Mouse (Mus musculus) G1E-ER4 (cell line): ENCODE data around the gene Gm11569. TPM values are rescaled to one million over a fixed set of nuclear protein-coding genes. Genes with fewer than 3 reads are reported as not detected.
"Not testable (repeated sequence)": the region's sequence is repeated elsewhere in the genome, so short reads cannot be mapped to it uniquely, and the experiment has no call there.

Experiments
- GATA1 ChIP-seq: IDR thresholded peaks from one replicate; pipeline ENCODE4 v1.8.0; 2012; ENCODE audit warnings: low read length, inconsistent platforms
- polyA plus RNA-seq: library from polyadenylated mRNA; stranded (reverse); fragments of >175 nt; gene quantifications from 2 replicates; pipeline ENCODE4 v1.2.3, GENCODE M21; 2012

Gm11569 gene
- not detected in 2 replicates for polyA plus RNA-seq

DNA sequence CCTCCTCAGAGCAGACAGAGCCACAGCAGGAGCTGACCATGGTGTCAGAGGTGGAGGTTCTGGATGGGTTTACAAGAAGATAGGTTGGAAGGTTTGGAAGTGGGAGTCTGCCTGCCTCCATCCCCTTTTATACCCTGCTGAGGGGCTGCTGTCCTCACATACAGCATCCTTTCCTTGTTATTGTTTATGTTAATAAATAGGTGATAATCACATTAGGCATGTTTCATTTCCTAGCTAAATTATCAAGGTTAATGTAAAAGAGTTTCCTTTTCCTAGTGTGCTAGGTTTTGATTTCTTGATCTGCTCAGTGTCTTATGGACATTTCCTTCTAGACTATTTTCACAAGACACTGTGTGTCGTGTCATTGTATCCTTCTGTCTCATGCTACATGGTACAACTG lies at the start of gene Gm11569:
Gene Gm11569, minus strand, starts transcription at position 101 of the 400 bp plus-strand sequence.
- TF ChIP-seq GATA1: not testable (repeated sequence)

DNA sequence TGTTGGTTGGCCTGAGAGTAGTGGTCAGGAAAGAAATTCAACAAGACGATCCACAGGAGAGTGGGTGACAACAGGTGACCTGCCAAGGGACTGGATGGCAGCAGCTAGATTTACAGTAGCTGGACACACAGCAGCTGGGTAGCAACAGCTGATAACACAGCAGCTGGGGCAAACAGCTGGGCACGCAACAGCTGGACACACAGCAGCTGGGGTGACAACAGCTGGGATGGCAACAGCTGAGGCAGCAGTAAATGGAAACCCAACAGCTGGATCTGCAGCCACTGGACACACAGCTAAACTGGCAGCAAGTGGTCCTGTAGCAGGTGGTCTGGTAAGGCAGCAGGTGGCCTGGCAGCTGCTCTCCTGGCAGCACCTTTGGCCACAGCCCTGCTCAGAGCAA lies 48.0 kb upstream of the Gm11569 start:
- no peak for TF ChIP-seq GATA1

DNA sequence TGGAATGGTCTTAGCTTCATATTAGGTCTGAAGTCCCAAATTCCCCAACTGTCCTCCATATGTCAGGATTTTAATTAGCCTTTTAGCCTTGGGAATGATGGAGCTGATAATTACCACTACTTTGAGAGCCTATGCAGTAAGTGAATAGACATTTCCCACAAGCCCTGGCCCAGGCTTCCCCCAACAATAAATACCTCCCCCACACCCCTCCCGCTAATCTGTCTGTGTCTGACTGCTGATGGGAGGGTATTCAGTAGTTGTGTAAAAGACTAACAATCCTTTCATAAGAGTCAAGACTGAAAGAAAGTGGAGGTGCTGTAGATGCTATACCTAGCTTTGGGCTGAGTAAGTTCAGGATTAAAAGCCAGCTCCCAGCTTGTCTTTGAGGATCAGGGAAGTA lies 43.5 kb upstream of the Gm11569 start:
- no peak for TF ChIP-seq GATA1

DNA sequence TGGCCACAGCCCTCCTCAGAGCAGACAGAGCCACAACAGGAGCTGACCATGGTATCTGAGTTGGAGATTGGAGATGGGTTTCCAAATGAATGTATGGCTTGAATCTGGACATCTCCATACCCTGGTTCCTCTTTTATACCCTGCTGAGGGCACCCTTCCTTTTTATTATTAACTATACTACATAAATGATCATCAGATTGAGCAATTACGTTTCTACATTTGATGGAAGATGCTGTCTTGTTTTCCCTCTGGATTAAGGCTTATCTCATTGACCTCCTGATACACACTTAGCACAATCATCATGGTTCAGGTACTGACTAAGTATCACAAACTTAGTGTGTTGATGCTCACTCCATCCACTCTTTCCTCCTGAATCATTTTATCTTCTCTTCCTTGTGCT lies 39.2 kb upstream of the Gm11569 start, which contains the start of gene 2300003K06Rik:
Gene 2300003K06Rik, minus strand, starts transcription at position 101 of the 400 bp plus-strand sequence.
- TF ChIP-seq GATA1: no peak

DNA sequence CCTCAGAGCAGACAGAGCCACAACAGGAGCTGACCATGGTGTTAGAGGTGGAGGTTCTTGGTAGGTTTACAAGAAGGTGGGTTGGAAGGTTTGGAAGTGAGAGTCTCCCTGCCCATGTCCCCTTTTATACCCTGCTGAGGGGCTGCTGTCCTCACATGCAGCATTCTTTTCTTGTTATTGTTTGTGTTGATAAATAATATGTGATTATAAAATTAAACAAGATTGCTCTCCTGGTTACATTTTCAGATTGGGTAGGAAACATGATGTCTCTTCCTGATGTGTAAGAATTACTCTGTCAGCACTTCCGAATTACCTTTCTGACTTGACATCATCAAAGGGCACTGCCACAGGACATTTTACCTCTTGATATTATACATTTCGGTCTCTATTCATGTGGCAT lies 16.8 kb upstream of the Gm11569 start, which contains the start of gene Gm11564:
Gene Gm11564, minus strand, starts transcription at position 101 of the 400 bp plus-strand sequence.
- TF ChIP-seq GATA1: not testable (repeated sequence)

DNA sequence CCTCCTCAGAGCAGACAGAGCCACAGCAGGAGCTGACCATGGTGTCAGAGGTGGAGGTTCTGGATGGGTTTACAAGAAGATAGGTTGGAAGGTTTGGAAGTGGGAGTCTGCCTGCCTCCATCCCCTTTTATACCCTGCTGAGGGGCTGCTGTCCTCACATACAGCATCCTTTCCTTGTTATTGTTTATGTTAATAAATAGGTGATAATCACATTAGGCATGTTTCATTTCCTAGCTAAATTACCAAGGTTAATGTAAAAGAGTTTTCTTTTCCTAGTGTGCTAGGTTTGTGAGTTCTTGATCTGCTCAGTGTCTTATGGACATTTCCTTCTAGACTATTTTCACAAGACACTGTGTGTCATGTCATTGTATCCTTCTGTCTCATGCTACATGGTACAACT lies 11.1 kb upstream of the Gm11569 start, which contains the start of gene Krtap4-13:
Gene Krtap4-13, minus strand, starts transcription at position 101 of the 400 bp plus-strand sequence.
- TF ChIP-seq GATA1: not testable (repeated sequence)

DNA sequence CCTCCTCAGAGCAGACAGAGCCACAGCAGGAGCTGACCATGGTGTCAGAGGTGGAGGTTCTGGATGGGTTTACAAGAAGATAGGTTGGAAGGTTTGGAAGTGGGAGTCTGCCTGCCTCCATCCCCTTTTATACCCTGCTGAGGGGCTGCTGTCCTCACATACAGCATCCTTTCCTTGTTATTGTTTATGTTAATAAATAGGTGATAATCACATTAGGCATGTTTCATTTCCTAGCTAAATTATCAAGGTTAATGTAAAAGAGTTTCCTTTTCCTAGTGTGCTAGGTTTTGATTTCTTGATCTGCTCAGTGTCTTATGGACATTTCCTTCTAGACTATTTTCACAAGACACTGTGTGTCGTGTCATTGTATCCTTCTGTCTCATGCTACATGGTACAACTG lies 5.6 kb upstream of the Gm11569 start, which contains the start of gene Gm11554:
Gene Gm11554, minus strand, starts transcription at position 101 of the 400 bp plus-strand sequence.
- not testable (repeated sequence) for TF ChIP-seq GATA1

DNA sequence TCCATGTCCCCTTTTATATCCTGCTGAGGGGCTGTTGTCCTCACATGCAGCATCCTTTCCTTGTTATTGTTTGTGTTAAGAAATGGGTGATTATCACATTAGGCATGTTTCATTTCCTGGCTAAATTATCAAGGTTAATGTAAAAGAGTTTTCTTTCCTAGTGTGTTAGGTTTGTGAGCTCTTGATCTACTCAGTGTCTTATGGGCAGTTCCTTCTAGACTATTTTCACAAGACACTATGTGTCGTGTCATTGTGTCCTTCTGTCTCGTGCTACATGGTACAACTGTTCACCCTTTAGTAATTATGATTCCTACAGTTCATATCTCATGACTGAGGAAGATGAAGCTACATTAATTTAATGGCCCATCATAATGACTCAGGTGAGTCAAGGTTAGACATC lies 5.4 kb downstream of the Gm11569 start, which contains the start of gene Gm11596:
Gene Gm11596, minus strand, starts transcription at position 101 of the 400 bp plus-strand sequence.
- no peak for TF ChIP-seq GATA1

DNA sequence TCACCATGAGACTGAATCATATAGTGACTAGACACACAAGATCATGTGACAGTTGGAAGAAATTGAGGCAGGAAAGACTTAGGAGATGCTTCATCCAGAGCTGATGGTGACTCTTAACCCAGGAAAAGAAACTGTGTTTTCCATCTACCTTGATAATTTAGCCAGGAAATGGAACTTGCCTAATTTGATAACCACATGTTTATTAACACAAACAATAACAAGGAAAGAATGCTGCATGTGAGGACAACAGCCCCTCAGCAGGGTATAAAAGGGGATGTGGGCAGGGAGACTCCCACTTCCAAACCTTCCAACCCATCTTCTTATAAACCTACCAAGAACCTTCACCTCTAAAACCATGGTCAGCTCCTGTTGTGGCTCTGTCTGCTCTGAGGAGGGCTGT lies 13.8 kb downstream of the Gm11569 start, which contains the start of gene Krtap4-9:
Gene Krtap4-9, plus strand, starts transcription at position 301 of the 400 bp plus-strand sequence.
- not testable (repeated sequence) for TF ChIP-seq GATA1

DNA sequence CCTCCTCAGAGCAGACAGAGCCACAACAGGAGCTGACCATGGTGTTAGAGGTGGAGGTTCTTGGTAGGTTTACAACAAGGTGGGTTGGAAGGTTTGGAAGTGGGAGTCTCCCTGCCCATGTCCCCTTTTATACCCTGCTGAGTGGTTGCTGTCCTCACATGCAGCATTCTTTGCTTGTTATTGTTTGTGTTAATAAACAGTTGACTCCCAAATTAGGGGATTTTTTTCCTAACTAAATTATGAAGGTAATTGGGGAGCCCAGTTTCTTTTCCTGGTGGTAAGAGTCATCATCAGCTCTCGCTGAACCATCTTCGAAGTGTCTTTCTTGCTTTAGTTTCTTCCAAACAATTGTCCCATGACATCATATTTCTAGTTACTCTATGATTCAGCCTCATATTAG lies 18.1 kb downstream of the Gm11569 start, which contains the start of gene Krtap4-8:
Gene Krtap4-8, minus strand, starts transcription at position 101 of the 400 bp plus-strand sequence.
- TF ChIP-seq GATA1: no peak

DNA sequence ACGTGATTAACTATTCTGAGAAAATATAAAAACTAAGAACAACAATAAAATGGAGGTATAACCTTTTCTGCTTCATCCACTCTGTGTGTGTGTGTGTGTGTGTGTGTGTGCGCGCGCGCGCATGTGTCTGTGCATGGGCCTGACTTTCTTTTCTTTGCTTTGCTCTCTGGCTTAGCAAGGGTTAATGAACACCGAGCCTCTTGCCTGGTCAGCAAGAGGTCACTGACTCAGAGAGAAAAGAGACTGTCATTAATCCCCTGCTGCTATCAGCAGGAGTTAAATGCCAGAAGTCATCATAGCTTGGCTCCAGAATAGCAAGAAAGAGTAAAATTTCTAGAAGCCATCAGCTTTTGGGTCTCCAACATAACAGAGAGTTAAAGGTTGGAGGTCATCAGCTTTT lies 20.3 kb downstream of the Gm11569 start:
- no peak for TF ChIP-seq GATA1

DNA sequence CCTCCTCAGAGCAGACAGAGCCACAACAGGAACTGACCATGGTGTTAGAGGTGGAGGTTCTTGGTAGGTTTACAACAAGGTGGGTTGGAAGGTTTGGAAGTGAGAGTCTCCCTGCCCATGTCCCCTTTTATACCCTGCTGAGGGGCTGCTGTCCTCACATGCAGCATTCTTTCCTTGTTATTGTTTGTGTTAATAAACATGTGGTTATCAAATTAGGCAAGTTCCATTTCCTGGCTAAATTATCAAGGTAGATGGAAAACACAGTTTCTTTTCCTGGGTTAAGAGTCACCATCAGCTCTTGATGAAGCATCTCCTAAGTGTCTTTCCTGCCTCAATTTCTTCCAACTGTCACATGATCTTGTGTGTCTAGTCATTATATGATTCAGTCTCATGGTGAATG lies 25.9 kb downstream of the Gm11569 start, which contains the start of gene Gm11595:
Gene Gm11595, minus strand, starts transcription at position 101 of the 400 bp plus-strand sequence.
- not testable (repeated sequence) for TF ChIP-seq GATA1

DNA sequence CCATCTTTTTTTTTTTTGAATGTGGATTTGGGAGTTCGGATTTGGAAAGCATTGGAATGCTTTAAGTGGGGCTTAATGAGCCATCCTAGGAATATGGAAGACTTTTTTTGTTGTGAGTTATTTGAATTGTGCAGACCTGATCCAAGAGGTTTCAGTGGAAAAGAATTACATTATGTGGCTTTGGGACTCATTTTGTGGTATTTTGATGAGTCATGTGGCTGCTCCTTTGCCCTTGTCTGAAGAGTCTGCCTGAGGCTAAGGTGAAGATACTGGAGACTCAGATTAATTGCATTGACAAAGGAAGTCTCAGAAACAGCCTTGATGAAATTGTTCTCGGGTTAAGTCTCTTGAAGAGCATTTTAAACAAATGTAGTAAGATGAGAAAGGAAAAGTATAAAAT lies 30.3 kb downstream of the Gm11569 start:
- no peak for TF ChIP-seq GATA1

DNA sequence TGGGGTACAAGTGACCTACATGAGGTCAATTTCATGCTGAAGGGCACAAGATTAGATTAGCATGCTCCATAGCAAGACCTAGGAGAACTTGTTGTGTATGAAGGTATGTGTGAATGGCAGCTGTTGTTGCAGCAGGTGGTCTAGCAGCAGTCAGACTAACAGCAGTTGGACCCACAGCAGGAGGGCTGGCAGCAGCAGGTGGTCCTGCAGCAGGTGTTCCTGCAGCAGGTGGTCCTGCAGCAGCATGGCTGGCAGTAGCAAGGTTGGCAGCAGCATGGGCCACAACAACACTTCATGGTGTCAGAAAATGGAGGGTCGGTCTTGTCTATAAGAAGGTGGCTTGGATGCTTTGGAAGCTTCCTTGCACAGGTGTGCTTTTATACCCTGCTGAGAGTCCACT lies 39.9 kb downstream of the Gm11569 start:
- no peak for TF ChIP-seq GATA1

Other genes starting within 250 kb of the Gm11569 start
- not detected in 2 replicates for gene Krtap3-3, start 248.1 kb downstream of the Gm11569 start, polyA plus RNA-seq
- gene Krtap3-2, start 242.1 kb downstream of the Gm11569 start, polyA plus RNA-seq: not detected in 2 replicates
- gene Gm11939, start 239.5 kb downstream of the Gm11569 start, polyA plus RNA-seq: not detected in 2 replicates
- gene Krtap3-1, start 232.3 kb downstream of the Gm11569 start, polyA plus RNA-seq: not detected in 2 replicates
- not detected in 2 replicates for gene Krtap1-5, start 217.9 kb downstream of the Gm11569 start, polyA plus RNA-seq
- not detected in 2 replicates for gene Krtap1-4, start 215.3 kb downstream of the Gm11569 start, polyA plus RNA-seq
- not detected in 2 replicates for gene Krtap1-3, start 207.6 kb downstream of the Gm11569 start, polyA plus RNA-seq
- gene Krtap9-3, start 200.8 kb downstream of the Gm11569 start, polyA plus RNA-seq: not detected in 2 replicates
- gene Gm11938, start 195.6 kb downstream of the Gm11569 start, polyA plus RNA-seq: not detected in 2 replicates
- not detected in 2 replicates for gene Gm11937, start 188.7 kb downstream of the Gm11569 start, polyA plus RNA-seq
- gene Krtap2-4, start 184.1 kb downstream of the Gm11569 start, polyA plus RNA-seq: not detected in 2 replicates
- not detected in 2 replicates for gene Gm11562, start 178.5 kb downstream of the Gm11569 start, polyA plus RNA-seq
- gene Krtap4-1, start 170.7 kb downstream of the Gm11569 start, polyA plus RNA-seq: not detected in 2 replicates
- gene Krtap4-2, start 163.8 kb downstream of the Gm11569 start, polyA plus RNA-seq: not detected in 2 replicates
- gene Krtap4-7, start 154.8 kb downstream of the Gm11569 start, polyA plus RNA-seq: not detected in 2 replicates
- gene Gm11555, start 148.7 kb downstream of the Gm11569 start, polyA plus RNA-seq: not detected in 2 replicates
- not detected in 2 replicates for gene Gm11563, start 140.0 kb downstream of the Gm11569 start, polyA plus RNA-seq
- gene Krtap4-6, start 133.0 kb downstream of the Gm11569 start, polyA plus RNA-seq: not detected in 2 replicates
- gene Gm14190, start 108.2 kb downstream of the Gm11569 start, polyA plus RNA-seq: not detected in 2 replicates
- not detected in 2 replicates for gene Gm14180, start 64.6 kb downstream of the Gm11569 start, polyA plus RNA-seq
- not detected in 2 replicates for gene Gm11595, start 26.0 kb downstream of the Gm11569 start, polyA plus RNA-seq
- gene Krtap4-8, start 18.2 kb downstream of the Gm11569 start, polyA plus RNA-seq: not detected in 2 replicates
- not detected in 2 replicates for gene Krtap4-9, start 13.7 kb downstream of the Gm11569 start, polyA plus RNA-seq
- gene Gm11596, start 5.5 kb downstream of the Gm11569 start, polyA plus RNA-seq: not detected in 2 replicates
- gene Gm11554, start 5.5 kb upstream of the Gm11569 start, polyA plus RNA-seq: not detected in 2 replicates
- not detected in 2 replicates for gene Krtap4-13, start 11.0 kb upstream of the Gm11569 start, polyA plus RNA-seq
- gene Gm11564, start 16.7 kb upstream of the Gm11569 start, polyA plus RNA-seq: not detected in 2 replicates
- not detected in 2 replicates for gene 2300003K06Rik, start 39.1 kb upstream of the Gm11569 start, polyA plus RNA-seq
- not detected in 2 replicates for gene Krtap4-16, start 52.7 kb upstream of the Gm11569 start, polyA plus RNA-seq
- gene Gm11568, start 59.0 kb upstream of the Gm11569 start, polyA plus RNA-seq: not detected in 2 replicates
- not detected in 2 replicates for gene Gm11559, start 65.5 kb upstream of the Gm11569 start, polyA plus RNA-seq
- gene Krtap9-1, start 74.5 kb upstream of the Gm11569 start, polyA plus RNA-seq: not detected in 2 replicates
- gene Gm11567, start 80.3 kb upstream of the Gm11569 start, polyA plus RNA-seq: not detected in 2 replicates
- gene Krtap31-1, start 109.0 kb upstream of the Gm11569 start, polyA plus RNA-seq: not detected in 2 replicates
- gene Gm11565, start 115.8 kb upstream of the Gm11569 start, polyA plus RNA-seq: not detected in 2 replicates
- not detected in 2 replicates for gene Krtap31-2, start 137.4 kb upstream of the Gm11569 start, polyA plus RNA-seq
- gene Krtap9-5, start 149.5 kb upstream of the Gm11569 start, polyA plus RNA-seq: not detected in 2 replicates
- gene Krtap29-1, start 180.1 kb upstream of the Gm11569 start, polyA plus RNA-seq: not detected in 2 replicates
- gene Krtap16-1, start 187.7 kb upstream of the Gm11569 start, polyA plus RNA-seq: not detected in 2 replicates
- not detected in 2 replicates for gene Krtap17-1, start 195.1 kb upstream of the Gm11569 start, polyA plus RNA-seq
- not detected in 2 replicates for gene Krt33a, start 217.3 kb upstream of the Gm11569 start, polyA plus RNA-seq
- not detected in 2 replicates for gene Krt33b, start 230.9 kb upstream of the Gm11569 start, polyA plus RNA-seq
- not detected in 2 replicates for gene Krt34, start 242.6 kb upstream of the Gm11569 start, polyA plus RNA-seq